Mouse (Mus musculus) thymus, adult 2 months (tissue): ENCODE measurements around the gene Ceacam10.

Experiments
- CTCF ChIP-seq: fragments of 200-500 bp; IDR thresholded peaks from 2 replicates; pipeline ENCODE4 v1.5.1; 2012; ENCODE audit warnings: mild to moderate bottlenecking, control low read depth, low read length, moderate library complexity, borderline replicate concordance; ENCODE audit not compliant: control insufficient read depth, poor library complexity, insufficient read depth; ENCODE audit errors: extremely low read depth
- POLR2A ChIP-seq: fragments of 200-500 bp; IDR thresholded peaks from 2 replicates; pipeline ENCODE4 v1.6.1; 2012; ENCODE audit warnings: mild to moderate bottlenecking, low read length, control low read depth, moderate library complexity; ENCODE audit not compliant: control insufficient read depth, poor library complexity, insufficient read depth; ENCODE audit errors: extremely low read depth

DNA sequence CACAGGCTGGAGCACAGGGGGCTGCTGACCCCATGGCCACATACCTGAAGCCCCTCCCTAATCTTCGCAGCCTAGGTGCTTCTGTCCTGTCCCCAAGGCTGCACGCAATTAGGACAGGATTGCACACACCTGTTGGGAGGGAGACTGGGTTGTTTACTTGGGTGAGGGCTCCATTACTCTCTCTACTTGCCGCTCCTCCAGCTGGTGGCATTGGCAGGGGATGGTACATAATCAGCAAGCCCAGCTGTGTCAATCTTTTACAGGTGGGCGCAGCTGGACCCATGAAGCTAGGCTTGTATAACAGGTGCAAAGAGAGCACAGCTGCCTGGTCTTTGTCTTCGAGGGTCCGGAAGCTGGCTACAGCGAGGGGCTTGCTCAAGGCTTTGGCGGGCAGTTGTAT, 14.4 kb upstream of the Ceacam10 start:
- TF ChIP-seq CTCF, result no peak
- no peak for TF ChIP-seq POLR2A
